Mouse (Mus musculus) Patski (cell line): Measurements from ENCODE around the gene Tns4. TPM values are rescaled to one million over a fixed set of nuclear protein-coding genes. Genes with fewer than 3 reads are reported as not detected.

Experiments used
- ATAC-seq: fragments of 100-300 bp; one replicate; pipeline ENCODE4 v1.8.0; 2021
- CTCF ChIA-PET: fragments of 350-600 bp; sonication (Branson Sonifier 250); formaldehyde crosslinking; loops from one replicate; lab custom pipeline; 2022; ENCODE audit warnings: inconsistent platforms; lab: Charles Lee
- POLR2A ChIA-PET: fragments of 350-600 bp; sonication (Branson Sonifier 250); formaldehyde crosslinking; loops from one replicate; lab custom pipeline; 2022; ENCODE audit warnings: antibody characterized with exemption, inconsistent platforms; lab: Charles Lee
- DNase-seq: peaks from one replicate; pipeline ENCODE4 v3.0.0-alpha.2; 2011; ENCODE audit warnings: low read depth, low spot score
- H3K27me3 ChIP-seq: fragments of 371-371 bp; one replicate; pipeline ENCODE4 v1.5.1; 2021
- CTCF ChIP-seq: fragments of 100-300 bp; IDR thresholded peaks from one replicate; pipeline ENCODE4 v1.5.1; 2021
- in situ Hi-C: fragments of 300-500 bp; cut with MboI; formaldehyde crosslinking; loops from 3 replicates; pipeline ENCODE4 v1.11.1; 2018; ENCODE audit warnings: low pct_unique_long_range_greater_than_20kb, mixed read lengths
- polyA plus RNA-seq: library from polyadenylated mRNA; unstranded; gene quantifications from one replicate; pipeline ENCODE4 v1.2.3, GENCODE M21; 2021

Tns4 gene
- polyA plus RNA-seq, 1 experiment from 2014 or later, result not detected

- in situ Hi-C loops, result no loop called here
- DNase-seq (peak; percentile 81), ATAC-seq (peak; percentile 75)
- TF ChIP-seq CTCF, result no peak
- POLR2A ChIA-PET, result no interaction called here
- CTCF ChIA-PET, result no interaction called here
- no peaks in the 10 kb centered on the region for H3K27me3 ChIP-seq
Measured at GRCm38 (mm10) chr11:99076744-99077319, 12.3 kb downstream of the Tns4 start.

GRCm38 (mm10) chr11:99073781-99074180 lies 15.3 kb downstream of the Tns4 start:
- no peaks in the 10 kb centered on the region for H3K27me3 ChIP-seq
- no peak for ATAC-seq
- in situ Hi-C loops, result no loop called here
- POLR2A ChIA-PET, result no interaction called here
- DNase-seq, result no peak
- CTCF ChIA-PET, result interaction anchor here (1.5 kb wide), 1 partner anchor 10 kb away, joined by 3 read pairs; no protein-coding TSS in a partner anchor
- no peak for TF ChIP-seq CTCF

GRCm38 (mm10) chr11:99071866-99072265 lies 17.2 kb downstream of the Tns4 start:
- no peaks in the 10 kb centered on the region for H3K27me3 ChIP-seq
- CTCF ChIA-PET, result interaction anchor here (1.3 kb wide), 1 partner anchor 25 kb away, joined by 3 read pairs; no protein-coding TSS in a partner anchor
- POLR2A ChIA-PET, result no interaction called here
- no peak for DNase-seq
- no peak for TF ChIP-seq CTCF
- in situ Hi-C loops, result no loop called here
- ATAC-seq, result no peak

- no peaks in the 10 kb centered on the region for H3K27me3 ChIP-seq
- ATAC-seq (no peak), DNase-seq (no peak)
- in situ Hi-C loops, result no loop called here
- ChIA-PET CTCF (interaction anchor here (1.0 kb wide), 1 partner anchor 45 kb away, joined by 3 read pairs; no protein-coding TSS in a partner anchor), POLR2A (no interaction called here)
- no peak for TF ChIP-seq CTCF
Measured at GRCm38 (mm10) chr11:99068455-99068854, 20.7 kb downstream of the Tns4 start.

- H3K27me3 ChIP-seq, result no peaks in the 10 kb centered on the region
- no peak for ATAC-seq
- CTCF ChIA-PET, result no interaction called here
- POLR2A ChIA-PET, result no interaction called here
- TF ChIP-seq CTCF, result no peak
- in situ Hi-C loops, result no loop called here
- no peak for DNase-seq
Measured at GRCm38 (mm10) chr11:99067591-99067990, 21.5 kb downstream of the Tns4 start.

GRCm38 (mm10) chr11:99065979-99066378 lies 23.1 kb downstream of the Tns4 start:
- ChIA-PET POLR2A (interaction anchor here (0.6 to 0.7 kb wide), 2 partner anchors 71 to 84 kb away, joined by 3 read pairs; no protein-coding TSS in a partner anchor), CTCF (interaction anchor here (0.7 to 2.2 kb wide), 12 partner anchors 12 to 84 kb away, joined by 3 to 8 read pairs (median 5); no protein-coding TSS in a partner anchor)
- ATAC-seq (no peak), DNase-seq (peak; percentile 17)
- peak; percentile 80 for TF ChIP-seq CTCF
- H3K27me3 ChIP-seq, result no peaks in the 10 kb centered on the region
- in situ Hi-C loops, result no loop called here

- ChIA-PET CTCF (interaction anchor here (1.0 to 2.2 kb wide), 11 partner anchors 12 to 85 kb away, joined by 3 to 8 read pairs (median 5); no protein-coding TSS in a partner anchor), POLR2A (no interaction called here)
- in situ Hi-C loops, result no loop called here
- ATAC-seq, result no peak
- no peak for DNase-seq
- no peak for TF ChIP-seq CTCF
- H3K27me3 ChIP-seq, result no peaks in the 10 kb centered on the region
Measured at GRCm38 (mm10) chr11:99065353-99065752, 23.8 kb downstream of the Tns4 start.

- ChIA-PET CTCF (interaction anchor here (1.1 kb wide), 1 partner anchor 11 kb away, joined by 3 read pairs; no protein-coding TSS in a partner anchor), POLR2A (no interaction called here)
- in situ Hi-C loops, result no loop called here
- TF ChIP-seq CTCF, result no peak
- DNase-seq (no peak), ATAC-seq (no peak)
- no peaks in the 10 kb centered on the region for H3K27me3 ChIP-seq
Measured at GRCm38 (mm10) chr11:99063406-99064131, 25.5 kb downstream of the Tns4 start.

- no peak for TF ChIP-seq CTCF
- CTCF ChIA-PET, result interaction anchor here (1.1 kb wide), 1 partner anchor 12 kb away, joined by 3 read pairs; no protein-coding TSS in a partner anchor
- in situ Hi-C loops, result no loop called here
- no peak for DNase-seq
- no peak for ATAC-seq
- peaks cover 5% of the 10 kb centered on the region for H3K27me3 ChIP-seq
- POLR2A ChIA-PET, result no interaction called here
Measured at GRCm38 (mm10) chr11:99062661-99063060, 26.4 kb downstream of the Tns4 start.

GRCm38 (mm10) chr11:99060435-99060834 lies 28.7 kb downstream of the Tns4 start:
- no peak for TF ChIP-seq CTCF
- ATAC-seq, result no peak
- in situ Hi-C loops, result no loop called here

More at GRCm38 (mm10) chr11:99060435-99060834, 28.7 kb downstream of the Tns4 start:
- peaks cover 5% of the 10 kb centered on the region for H3K27me3 ChIP-seq
- DNase-seq, result no peak
- POLR2A ChIA-PET, result interaction anchor here (0.7 to 1.3 kb wide), 2 partner anchors 11 to 36 kb away, joined by 3 to 4 read pairs; partner anchors contain the start of gene Top2a
- CTCF ChIA-PET, result interaction anchor here (1.8 kb wide), 1 partner anchor 12 kb away, joined by 5 read pairs; no protein-coding TSS in a partner anchor
